Comparison of ENCODE assay signal across 25 mouse cellular contexts in genomic region chr17:74889535-74890117, GRCm38 (mm10).
A peak's percentile ranks its signal among the peaks of the same experiment; 100 is the strongest.
DNase-seq lines count a peak whose midpoint lies in the region; ATAC-seq and TF ChIP-seq lines count a peak whose summit lies in the region.
"Had no signal": no experiment of that assay in that cellular context is flagged by ENCODE, and none has a peak within 500 bp of the region (broad histone marks: within the 10 kb centered on the region; RNA-seq: fewer than 3 reads in every experiment).

No protein-coding gene starts in this region.

- H3K4me1 ChIP-seq in kidney, embryonic 15.5 days, result peaks cover 6% of the 10 kb centered on the region
- peaks cover 15% of the 10 kb centered on the region for H3K4me1 ChIP-seq in embryonic facial prominence, embryonic 10.5 days
- peaks cover 18% of the 10 kb centered on the region for H3K4me1 ChIP-seq in limb, embryonic 14.5 days (ENCODE audit: control insufficient read depth, insufficient read depth, low read length)
- H3K4me1 ChIP-seq: forebrain, embryonic 13.5 days; hindbrain, embryonic 12.5 days; intestine, embryonic 15.5 days; liver, embryonic 12.5 days; midbrain, embryonic 15.5 days; neural tube, embryonic 15.5 days had no signal

- H3K4me2 ChIP-seq in kidney, embryonic 15.5 days, result no peak overlapping the region
- no peak overlapping the region for H3K4me2 ChIP-seq in limb, embryonic 14.5 days (replicated peaks; ENCODE audit: low read depth, low read length, severe bottlenecking)
- H3K4me2 ChIP-seq: forebrain, embryonic 13.5 days; heart, embryonic 11.5 days; hindbrain, embryonic 12.5 days; intestine, embryonic 15.5 days; liver, embryonic 12.5 days; midbrain, embryonic 15.5 days; neural tube, embryonic 15.5 days had no signal

- no peak overlapping the region for H3K9ac ChIP-seq in kidney, embryonic 15.5 days
- no peak overlapping the region for H3K9ac ChIP-seq in limb, embryonic 14.5 days (ENCODE audit: low read depth, low read length, severe bottlenecking)
- H3K9ac ChIP-seq: forebrain, embryonic 13.5 days; hindbrain, embryonic 12.5 days; intestine, embryonic 15.5 days; liver, embryonic 12.5 days; liver, postnatal 0 days; midbrain, embryonic 15.5 days; neural tube, embryonic 15.5 days had no signal

- no peak overlapping the region for H3K27ac ChIP-seq in kidney, embryonic 15.5 days
- 0 out of 2 replicates have a peak overlapping the region, but pooled peaks have one; percentile 3 for H3K27ac ChIP-seq in embryonic facial prominence, embryonic 10.5 days (replicated peaks)
- H3K27ac ChIP-seq in limb, embryonic 14.5 days (replicated peaks; ENCODE audit: low read depth, low read length), result peak overlapping the region; percentile 52; the same call in 1 of the 2 replicates
- H3K27ac ChIP-seq: forebrain, embryonic 13.5 days; hindbrain, embryonic 12.5 days; hindbrain, postnatal 0 days; intestine, embryonic 15.5 days; kidney, postnatal 0 days; liver, embryonic 12.5 days; macrophage; midbrain, embryonic 15.5 days; neural tube, embryonic 15.5 days had no signal

- 72% methylated on average over 11 of the region's 11 CpGs for whole genome bisulfite sequencing in kidney, embryonic 15.5 days
- 84% methylated on average over 11 of the region's 11 CpGs for WGBS in embryonic facial prominence, embryonic 10.5 days
- WGBS in limb, embryonic 14.5 days, result 28% methylated on average over 11 of the region's 11 CpGs

- no peaks in the 10 kb centered on the region for H3K36me3 ChIP-seq in kidney, embryonic 15.5 days
- H3K36me3 ChIP-seq in embryonic facial prominence, embryonic 10.5 days (replicated peaks), result no peaks in the 10 kb centered on the region
- no peaks in the 10 kb centered on the region for H3K36me3 ChIP-seq in limb, embryonic 14.5 days (ENCODE audit: control insufficient read depth, insufficient read depth, low read length)
- H3K36me3 ChIP-seq: G1E; hindbrain, embryonic 12.5 days; intestine, embryonic 15.5 days; liver, embryonic 12.5 days; midbrain, embryonic 15.5 days; neural tube, embryonic 15.5 days had no signal

- no peak for ATAC-seq in kidney, embryonic 15.5 days (replicated peaks; ENCODE audit: low FRiP score)
- ATAC-seq in limb, embryonic 14.5 days (ENCODE audit: low FRiP score, low read depth), result peak; percentile 62; the same call in 1 of the 2 replicates
- ATAC-seq: forebrain, embryonic 13.5 days; hindbrain, postnatal 0 days; intestine, embryonic 15.5 days; liver, embryonic 12.5 days; liver, postnatal 0 days; midbrain, embryonic 15.5 days; Patski had no signal

- H3K27me3 ChIP-seq in kidney, embryonic 15.5 days, result no peaks in the 10 kb centered on the region
- no peaks in the 10 kb centered on the region for H3K27me3 ChIP-seq in embryonic facial prominence, embryonic 10.5 days (replicated peaks; ENCODE audit: low read depth, poor library complexity, severe bottlenecking)
- H3K27me3 ChIP-seq in limb, embryonic 14.5 days (ENCODE audit: control insufficient read depth, insufficient read depth, low read length), result no peaks in the 10 kb centered on the region
- H3K27me3 ChIP-seq: forebrain, embryonic 13.5 days; hindbrain, embryonic 12.5 days; intestine, embryonic 15.5 days; liver, embryonic 12.5 days; midbrain, embryonic 15.5 days; neural tube, embryonic 15.5 days; Patski had no signal

- peak; percentile 0 for DNase-seq in adrenal gland, postnatal 10 days
- no peak for DNase-seq in adrenal gland, adult 8-10 months
- peak; percentile 9 for DNase-seq in kidney, postnatal 10 days
- no peak for DNase-seq in embryonic facial prominence, embryonic 10.5 days (ENCODE audit: low spot score)
- peak; percentile 17 for DNase-seq in limb, embryonic 14.5 days (ENCODE audit: low spot score)
- DNase-seq in cerebellum, adult 9-10 months, result no peak
- DNase-seq: adrenal gland, postnatal 25 days; cerebellum, adult 11-12 months; gastrocnemius, postnatal 14 days; liver, postnatal 0 days; right cerebral cortex, postnatal 14 days; thymus, postnatal 14 days had no signal

- no peak for TF ChIP-seq POLR2A in limb, embryonic 14.5 days (IDR thresholded peaks at IDR 0.05; ENCODE audit: borderline replicate concordance, extremely low read depth, insufficient read depth, insufficient read length)

- no peak overlapping the region for H3K4me3 ChIP-seq in kidney, embryonic 15.5 days (replicated peaks)
- no peak overlapping the region for H3K4me3 ChIP-seq in embryonic facial prominence, embryonic 10.5 days
- no peak overlapping the region for H3K4me3 ChIP-seq in limb, embryonic 14.5 days (replicated peaks; ENCODE audit: low read length)
- H3K4me3 ChIP-seq: forebrain, embryonic 13.5 days; hindbrain, embryonic 12.5 days; intestine, embryonic 15.5 days; liver, embryonic 12.5 days; midbrain, embryonic 15.5 days; neural tube, embryonic 15.5 days had no signal

- H3K9me3 ChIP-seq in kidney, embryonic 15.5 days (replicated peaks), result no peaks in the 10 kb centered on the region
- H3K9me3 ChIP-seq in embryonic facial prominence, embryonic 10.5 days, result no peaks in the 10 kb centered on the region
- H3K9me3 ChIP-seq in limb, embryonic 14.5 days (ENCODE audit: control insufficient read depth, low read length), result no peaks in the 10 kb centered on the region
- H3K9me3 ChIP-seq: forebrain, embryonic 13.5 days; G1E; hindbrain, embryonic 12.5 days; intestine, embryonic 15.5 days; liver, embryonic 12.5 days; midbrain, embryonic 15.5 days; neural tube, embryonic 15.5 days had no signal

Comparison
In these comparisons a context has a peak if more than half of its experiments do, and no peak if none do; other contexts are left out.
1. DNase-seq: peak in adrenal gland, postnatal 10 days (single experiment), kidney, postnatal 10 days (single experiment) and limb, embryonic 14.5 days (single experiment); none in adrenal gland, adult 8-10 months (single experiment), embryonic facial prominence, embryonic 10.5 days (single experiment) and cerebellum, adult 9-10 months (single experiment).